Mouse (Mus musculus) retina, postnatal 7 days (tissue): ENCODE results near the gene Zbtb9.
"Not testable (repeated sequence)": the region's sequence is repeated elsewhere in the genome, so short reads cannot be mapped to it uniquely, and the experiment has no call there.

Experiments used
- DNase-seq: peaks from one replicate; pipeline ENCODE4 v3.0.0-alpha.2; 2012; ENCODE audit warnings: low read depth, low spot score

Gene Zbtb9

GRCm38 (mm10) chr17:26971247-26971905 lies 1.6 kb upstream of the Zbtb9 start:
- DNase-seq: no peak

- DNase-seq: no peak
These were observed 860 bp upstream of the Zbtb9 start for GRCm38 (mm10) chr17:26972107-26972506.

GRCm38 (mm10) chr17:26974547-26974946 lies 1.6 kb downstream of the Zbtb9 start:
- DNase-seq: no peak

GRCm38 (mm10) chr17:26975415-26975814 lies 2.4 kb downstream of the Zbtb9 start:
- DNase-seq: no peak

- not testable (repeated sequence) for DNase-seq
These were observed 4.4 kb downstream of the Zbtb9 start for GRCm38 (mm10) chr17:26977354-26977753.

GRCm38 (mm10) chr17:26979426-26979825 lies 6.5 kb downstream of the Zbtb9 start:
- no peak for DNase-seq

- no peak for DNase-seq
These were observed 8.1 kb downstream of the Zbtb9 start for GRCm38 (mm10) chr17:26981050-26981449.

- no peak for DNase-seq
These were observed 10.4 kb downstream of the Zbtb9 start for GRCm38 (mm10) chr17:26983382-26983781.

- DNase-seq: no peak
These were observed 12.7 kb downstream of the Zbtb9 start for GRCm38 (mm10) chr17:26985503-26986179.

- no peak for DNase-seq
These were observed 17.6 kb downstream of the Zbtb9 start for GRCm38 (mm10) chr17:26990521-26990920.

GRCm38 (mm10) chr17:26994410-26994809 lies 21.4 kb downstream of the Zbtb9 start:
- DNase-seq: no peak

GRCm38 (mm10) chr17:26995006-26995405 lies 22.0 kb downstream of the Zbtb9 start:
- no peak for DNase-seq

GRCm38 (mm10) chr17:26995562-26995961 lies 22.6 kb downstream of the Zbtb9 start:
- DNase-seq: no peak

GRCm38 (mm10) chr17:26997661-26998060 lies 24.7 kb downstream of the Zbtb9 start:
- DNase-seq: no peak

GRCm38 (mm10) chr17:26998283-26998682 lies 25.3 kb downstream of the Zbtb9 start:
- no peak for DNase-seq

GRCm38 (mm10) chr17:26999996-27000395 lies 27.0 kb downstream of the Zbtb9 start:
- DNase-seq: no peak

GRCm38 (mm10) chr17:27001151-27001550 lies 28.2 kb downstream of the Zbtb9 start:
- DNase-seq: no peak

GRCm38 (mm10) chr17:27001889-27002288 lies 28.9 kb downstream of the Zbtb9 start:
- DNase-seq: no peak

GRCm38 (mm10) chr17:27004431-27004830 lies 31.5 kb downstream of the Zbtb9 start:
- DNase-seq: no peak

- DNase-seq: no peak
These were observed 32.0 kb downstream of the Zbtb9 start for GRCm38 (mm10) chr17:27004903-27005485.

GRCm38 (mm10) chr17:27005644-27006043 lies 32.7 kb downstream of the Zbtb9 start:
- DNase-seq: no peak

GRCm38 (mm10) chr17:27008277-27008676 lies 35.3 kb downstream of the Zbtb9 start:
- no peak for DNase-seq

GRCm38 (mm10) chr17:27011167-27011566 lies 38.2 kb downstream of the Zbtb9 start:
- DNase-seq: no peak
